Mouse (Mus musculus): Measurements from ENCODE around the gene Ccdc12.

Ccdc12 gene

GRCm38 (mm10) chr9:110656249-110657221 is at the start of gene Ccdc12:
Ccdc12 (plus strand) TSS chr9:110656503.
- DNase-seq, result peak; percentile 91 to 94

GRCm38 (mm10) chr9:110611471-110611870 is 44.8 kb upstream of the Ccdc12 start:
- no peak for DNase-seq

- DNase-seq, result no peak
These were observed 39.2 kb upstream of the Ccdc12 start for GRCm38 (mm10) chr9:110617081-110617480.

GRCm38 (mm10) chr9:110620180-110620579 is 36.1 kb upstream of the Ccdc12 start:
- no peak for DNase-seq

- DNase-seq, result no peak
These were observed 35.6 kb upstream of the Ccdc12 start for GRCm38 (mm10) chr9:110620685-110621084.

GRCm38 (mm10) chr9:110622621-110623219 is 33.6 kb upstream of the Ccdc12 start:
- DNase-seq, result no peak

- no peak for DNase-seq
These were observed 32.7 kb upstream of the Ccdc12 start for GRCm38 (mm10) chr9:110623416-110624195.

- DNase-seq, result peak; percentile 41 to 46
These were observed 31.7 kb upstream of the Ccdc12 start, which contains the start of gene Nradd for GRCm38 (mm10) chr9:110624361-110625166. Nradd (minus strand) TSS chr9:110624452.

GRCm38 (mm10) chr9:110625350-110625908 is 30.9 kb upstream of the Ccdc12 start:
- DNase-seq, result no peak

- no peak for DNase-seq
These were observed 26.1 kb upstream of the Ccdc12 start for GRCm38 (mm10) chr9:110630171-110630570.

- DNase-seq, result peak in 1 of 2 experiments; percentile 53
These were observed 25.1 kb upstream of the Ccdc12 start for GRCm38 (mm10) chr9:110631191-110631590.

- DNase-seq, result no peak
These were observed 24.5 kb upstream of the Ccdc12 start for GRCm38 (mm10) chr9:110631651-110632275.

- no peak for DNase-seq
These were observed 23.6 kb upstream of the Ccdc12 start for GRCm38 (mm10) chr9:110632671-110633070.

GRCm38 (mm10) chr9:110633882-110634281 is 22.4 kb upstream of the Ccdc12 start:
- DNase-seq, result no peak

- peak; percentile 78 to 96 for DNase-seq
These were observed 21.1 kb upstream of the Ccdc12 start for GRCm38 (mm10) chr9:110635225-110635624.

GRCm38 (mm10) chr9:110638611-110639021 is 17.7 kb upstream of the Ccdc12 start:
- DNase-seq, result no peak

GRCm38 (mm10) chr9:110641006-110641405 is 15.3 kb upstream of the Ccdc12 start:
- DNase-seq, result no peak

GRCm38 (mm10) chr9:110642812-110643524 is 13.3 kb upstream of the Ccdc12 start:
- DNase-seq, result no peak

GRCm38 (mm10) chr9:110643787-110644186 is 12.5 kb upstream of the Ccdc12 start:
- no peak for DNase-seq

GRCm38 (mm10) chr9:110644295-110644694 is 12.0 kb upstream of the Ccdc12 start:
- DNase-seq, result no peak

GRCm38 (mm10) chr9:110645219-110645618 is 11.1 kb upstream of the Ccdc12 start:
- DNase-seq, result peak; percentile 67 to 70
